Mouse (Mus musculus) layer of hippocampus, postnatal 10 days (tissue): ENCODE measurements around the gene Ggt1. TPM values are rescaled to one million over a fixed set of nuclear protein-coding genes. Genes with fewer than 3 reads are reported as not detected.
"Not testable (repeated sequence)": the region's sequence is repeated elsewhere in the genome, so short reads cannot be mapped to it uniquely, and the experiment has no call there.

Source experiments
- DNase-seq, 2 experiments: peaks; one replicate each; pipeline ENCODE4 v3.0.0; 2021; ENCODE audit warnings: low spot score in 2 of 2
- long read RNA-seq: library from polyadenylated mRNA; stranded (forward); transcript quantifications from one replicate; pipeline ENCODE4 v2.0.0, GENCODE M21; 2023
- total RNA-seq, 2 experiments: library from RNA; stranded (reverse); gene quantifications; 2 replicates each; pipeline ENCODE4 v1.2.3; 2021

The Ggt1 gene
- total RNA-seq: 1 to 10 TPM; 2.7 to 3.7 TPM
- long read RNA-seq, partial matches to known transcripts: 0 of 1 reads
- long read RNA-seq, other reads (novel, unspliced or antisense): 1 of 1 reads

- no peak for DNase-seq
These were observed at the start of gene Ggt1 for GRCm38 (mm10) chr10:75561071-75561654. Ggt1 (plus strand) TSS chr10:75561604.

- DNase-seq: no peak
These were observed 49.5 kb upstream of the Ggt1 start for GRCm38 (mm10) chr10:75511897-75512296.

- no peak for DNase-seq
These were observed 48.6 kb upstream of the Ggt1 start for GRCm38 (mm10) chr10:75512796-75513195.

- DNase-seq: no peak
These were observed 47.9 kb upstream of the Ggt1 start for GRCm38 (mm10) chr10:75513306-75514067.

- DNase-seq: no peak
These were observed 47.0 kb upstream of the Ggt1 start for GRCm38 (mm10) chr10:75514361-75514760.

- no peak for DNase-seq
These were observed 46.0 kb upstream of the Ggt1 start for GRCm38 (mm10) chr10:75515216-75516037.

GRCm38 (mm10) chr10:75516038-75516723, 45.2 kb upstream of the Ggt1 start:
- no peak for DNase-seq

- no peak for DNase-seq
These were observed 44.7 kb upstream of the Ggt1 start for GRCm38 (mm10) chr10:75516724-75517072.

GRCm38 (mm10) chr10:75517073-75517757, 44.2 kb upstream of the Ggt1 start, which contains the start of gene Snrpd3:
Snrpd3 (plus strand) TSS chr10:75517551.
- peak; percentile 83 to 89 for DNase-seq

- peak; percentile 99 for DNase-seq
These were observed 43.7 kb upstream of the Ggt1 start, which contains the start of gene Gucd1 for GRCm38 (mm10) chr10:75517758-75518143. Gucd1 (minus strand) TSS chr10:75517972.

- no peak for DNase-seq
These were observed 40.8 kb upstream of the Ggt1 start for GRCm38 (mm10) chr10:75520581-75520980.

- DNase-seq: no peak
These were observed 39.8 kb upstream of the Ggt1 start for GRCm38 (mm10) chr10:75521643-75522042.

- DNase-seq: not testable (repeated sequence)
These were observed 36.0 kb upstream of the Ggt1 start for GRCm38 (mm10) chr10:75525450-75525849.

GRCm38 (mm10) chr10:75530322-75530721, 31.1 kb upstream of the Ggt1 start:
- no peak for DNase-seq

GRCm38 (mm10) chr10:75531532-75532090, 29.8 kb upstream of the Ggt1 start:
- no peak for DNase-seq

- no peak for DNase-seq
These were observed 27.2 kb upstream of the Ggt1 start for GRCm38 (mm10) chr10:75534216-75534615.

GRCm38 (mm10) chr10:75534934-75535333, 26.5 kb upstream of the Ggt1 start:
- DNase-seq: no peak

- no peak for DNase-seq
These were observed 26.0 kb upstream of the Ggt1 start for GRCm38 (mm10) chr10:75535423-75535822.

- DNase-seq: no peak
These were observed 25.3 kb upstream of the Ggt1 start for GRCm38 (mm10) chr10:75536123-75536522.

GRCm38 (mm10) chr10:75547901-75548300, 13.5 kb upstream of the Ggt1 start:
- DNase-seq: no peak
